Mouse (Mus musculus): ENCODE results near the gene Hoxb5. TPM values are rescaled to one million over a fixed set of nuclear protein-coding genes. Genes with fewer than 3 reads are reported as not detected.

The Hoxb5 gene
- polyA plus RNA-seq, 1 experiment from 2014 or later, result 0.67 TPM

GRCm38 (mm10) chr11:96352691-96353521, 49.8 kb downstream of the Hoxb5 start:
- Histone ChIP-seq H3K9ac (replicated peaks; ENCODE audit: low read length) (peak overlapping the region; percentile 62), H3K36me3 (replicated peaks; ENCODE audit: control insufficient read depth, insufficient read depth, low read depth, low read length) (no peaks in the 10 kb centered on the region), H3K27me3 (ENCODE audit: control insufficient read depth, insufficient read depth, low read length) (peaks cover 77% of the 10 kb centered on the region), H3K9me3 (replicated peaks; ENCODE audit: control insufficient read depth, low read length) (no peaks in the 10 kb centered on the region), H3K4me3 (ENCODE audit: low read depth, low read length) (peak overlapping the region; percentile 39), H3K4me1 (ENCODE audit: control insufficient read depth, insufficient read depth, low read length) (no peaks in the 10 kb centered on the region), H3K4me2 (ENCODE audit: low read depth, low read length) (peak overlapping the region; percentile 34), H3K27ac (replicated peaks; ENCODE audit: low read depth, low read length) (peak overlapping the region; percentile 72)
- ATAC-seq (replicated peaks; ENCODE audit: insufficient number of reproducible peaks, low FRiP score, low TSS enrichment, low read depth), result no peak
- under 1% methylated on average over 75 of the region's 75 CpGs for WGBS
- DNase-seq (ENCODE audit: low spot score), result no peak

DNA sequence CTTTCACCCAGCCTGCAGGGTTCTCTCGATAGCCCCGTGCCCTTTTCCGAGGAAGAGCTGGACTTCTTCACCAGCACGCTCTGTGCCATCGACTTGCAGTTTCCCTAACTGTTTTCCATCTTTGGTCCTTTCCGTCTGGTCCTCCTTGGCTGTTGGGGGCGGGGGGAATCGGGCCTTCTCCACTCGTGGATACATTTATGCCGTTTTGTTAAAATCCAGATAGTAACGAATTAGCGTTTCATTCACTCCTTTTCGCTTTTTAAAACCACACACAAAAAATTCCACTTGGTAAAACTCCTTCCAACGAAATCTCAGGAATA, 50.3 kb downstream of the Hoxb5 start:
- Histone ChIP-seq H3K4me2 (ENCODE audit: low read depth, low read length) (peak overlapping the region; percentile 34; the same call in 1 of the 2 replicates), H3K27me3 (ENCODE audit: control insufficient read depth, insufficient read depth, low read length) (peaks cover 75% of the 10 kb centered on the region), H3K36me3 (replicated peaks; ENCODE audit: control insufficient read depth, insufficient read depth, low read depth, low read length) (no peaks in the 10 kb centered on the region), H3K4me3 (ENCODE audit: low read depth, low read length) (peak overlapping the region; percentile 39), H3K27ac (replicated peaks; ENCODE audit: low read depth, low read length) (no peak overlapping the region; the same call in 1 of the 2 replicates), H3K9ac (replicated peaks; ENCODE audit: low read length) (peak overlapping the region; percentile 62), H3K4me1 (ENCODE audit: control insufficient read depth, insufficient read depth, low read length) (no peaks in the 10 kb centered on the region), H3K9me3 (replicated peaks; ENCODE audit: control insufficient read depth, low read length) (no peaks in the 10 kb centered on the region)
- ATAC-seq (replicated peaks; ENCODE audit: insufficient number of reproducible peaks, low FRiP score, low TSS enrichment, low read depth) (no peak), DNase-seq (ENCODE audit: low spot score) (no peak)
- under 1% methylated on average over 14 of the region's 14 CpGs for WGBS

- Histone ChIP-seq H3K27me3 (ENCODE audit: control insufficient read depth, insufficient read depth, low read length) (peaks cover 74% of the 10 kb centered on the region), H3K9ac (replicated peaks; ENCODE audit: low read length) (peak overlapping the region; percentile 58)
- ATAC-seq (replicated peaks; ENCODE audit: insufficient number of reproducible peaks, low FRiP score, low TSS enrichment, low read depth), result no peak
These were observed 50.8 kb downstream of the Hoxb5 start for GRCm38 (mm10) chr11:96353939-96354338.

GRCm38 (mm10) chr11:96354376-96354775, 51.2 kb downstream of the Hoxb5 start:
- Histone ChIP-seq H3K9me3 (replicated peaks; ENCODE audit: control insufficient read depth, low read length) (no peaks in the 10 kb centered on the region), H3K4me3 (ENCODE audit: low read depth, low read length) (peak overlapping the region; percentile 24), H3K4me1 (ENCODE audit: control insufficient read depth, insufficient read depth, low read length) (no peaks in the 10 kb centered on the region), H3K27me3 (ENCODE audit: control insufficient read depth, insufficient read depth, low read length) (peaks cover 69% of the 10 kb centered on the region), H3K9ac (replicated peaks; ENCODE audit: low read length) (peak overlapping the region; percentile 58), H3K36me3 (replicated peaks; ENCODE audit: control insufficient read depth, insufficient read depth, low read depth, low read length) (no peaks in the 10 kb centered on the region), H3K27ac (replicated peaks; ENCODE audit: low read depth, low read length) (0 out of 2 replicates have a peak overlapping the region, but pooled peaks have one; percentile 56), H3K4me2 (ENCODE audit: low read depth, low read length) (peak overlapping the region; percentile 47)
- ATAC-seq (replicated peaks; ENCODE audit: insufficient number of reproducible peaks, low FRiP score, low TSS enrichment, low read depth) (no peak), DNase-seq (ENCODE audit: low spot score) (peak; percentile 64)
- WGBS, result 2% methylated on average over 25 of the region's 25 CpGs

More at GRCm38 (mm10) chr11:96353939-96354338, 50.8 kb downstream of the Hoxb5 start:
- Histone ChIP-seq H3K4me3 (ENCODE audit: low read depth, low read length) (peak overlapping the region; percentile 24), H3K36me3 (replicated peaks; ENCODE audit: control insufficient read depth, insufficient read depth, low read depth, low read length) (no peaks in the 10 kb centered on the region), H3K27ac (replicated peaks; ENCODE audit: low read depth, low read length) (0 out of 2 replicates have a peak overlapping the region, but pooled peaks have one; percentile 56), H3K4me1 (ENCODE audit: control insufficient read depth, insufficient read depth, low read length) (no peaks in the 10 kb centered on the region), H3K9me3 (replicated peaks; ENCODE audit: control insufficient read depth, low read length) (no peaks in the 10 kb centered on the region), H3K4me2 (ENCODE audit: low read depth, low read length) (peak overlapping the region; percentile 47)
- WGBS, result 2% methylated on average over 8 of the region's 8 CpGs
- DNase-seq (ENCODE audit: low spot score), result no peak

DNA sequence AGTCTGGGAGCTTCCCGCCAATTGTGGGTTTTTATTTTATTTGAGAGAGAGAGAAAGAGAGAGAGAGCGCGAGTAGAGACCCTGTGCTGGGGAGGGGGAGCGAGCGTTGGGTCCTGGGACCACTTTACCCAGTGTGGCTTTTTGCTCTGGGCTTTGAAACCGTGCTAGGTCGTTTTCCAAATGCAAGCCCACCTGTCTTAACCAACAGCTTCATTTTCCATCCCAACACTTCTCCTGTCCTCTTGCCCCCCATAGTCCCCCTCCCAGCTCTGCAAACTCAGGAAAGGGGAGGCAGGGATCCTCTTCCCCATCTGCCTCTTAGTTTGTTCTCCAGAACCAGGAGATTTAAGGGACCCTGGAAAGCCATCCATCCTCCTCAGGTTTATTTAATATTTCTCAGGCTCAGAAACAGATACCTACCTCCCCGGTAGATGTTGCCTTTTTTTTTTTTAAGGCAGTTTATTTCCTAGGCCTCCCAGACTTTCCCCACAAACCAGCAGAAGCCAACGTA, 51.7 kb downstream of the Hoxb5 start:
- 4% methylated on average over 9 of the region's 9 CpGs for WGBS
- ATAC-seq (replicated peaks; ENCODE audit: insufficient number of reproducible peaks, low FRiP score, low TSS enrichment, low read depth) (no peak), DNase-seq (ENCODE audit: low spot score) (no peak)
- Histone ChIP-seq H3K4me2 (ENCODE audit: low read depth, low read length) (peak overlapping the region; percentile 47), H3K27me3 (ENCODE audit: control insufficient read depth, insufficient read depth, low read length) (peaks cover 64% of the 10 kb centered on the region), H3K4me3 (ENCODE audit: low read depth, low read length) (peak overlapping the region; percentile 24; the same call in 1 of the 2 replicates), H3K27ac (replicated peaks; ENCODE audit: low read depth, low read length) (no peak overlapping the region), H3K9ac (replicated peaks; ENCODE audit: low read length) (peak overlapping the region; percentile 58; the same call in 1 of the 2 replicates), H3K36me3 (replicated peaks; ENCODE audit: control insufficient read depth, insufficient read depth, low read depth, low read length) (no peaks in the 10 kb centered on the region), H3K4me1 (ENCODE audit: control insufficient read depth, insufficient read depth, low read length) (no peaks in the 10 kb centered on the region), H3K9me3 (replicated peaks; ENCODE audit: control insufficient read depth, low read length) (no peaks in the 10 kb centered on the region)

MicroRNAs within 50 kb of the gene (microRNA counts, 519-probe panel; counts per million panel counts)
- 3,714 counts per million, percentile 55 among the panel's probes with 10 or more counts for microRNA mmu-miR-10a
- 1,298 counts per million, percentile 4 among the panel's probes with 10 or more counts for microRNA mmu-miR-196a

Small RNA genes within 50 kb of the gene (microRNA-seq; reads per million reads assigned to microRNA genes)
- 1,861 reads per million, percentile 77 among the genes with 10 or more reads in this experiment for gene Mir10a (ENCODE audit: borderline number of aligned reads)
- not detected for gene Mir196a-1 (ENCODE audit: borderline number of aligned reads)

Other genes with a start within 250 kb of the Hoxb5 start
- 28.2 and 28.3 TPM in 2 replicates for gene Ube2z, start 237.9 kb upstream of the Hoxb5 start, polyA plus RNA-seq (2014; fragmentation: Nextera tagmentation; extraction: Ambion mirVana)
- gene Atp5g1, start 227.7 kb upstream of the Hoxb5 start, polyA plus RNA-seq (2014; fragmentation: Nextera tagmentation; extraction: Ambion mirVana), result 478 and 527 TPM in 2 replicates
- not detected in 2 replicates for gene Calcoco2, start 191.4 kb upstream of the Hoxb5 start, polyA plus RNA-seq (2014; fragmentation: Nextera tagmentation; extraction: Ambion mirVana)
- not detected in 2 replicates for gene Ttll6, start 169.6 kb upstream of the Hoxb5 start, polyA plus RNA-seq (2014; fragmentation: Nextera tagmentation; extraction: Ambion mirVana)
- gene Hoxb13, start 109.0 kb upstream of the Hoxb5 start, polyA plus RNA-seq (2014; fragmentation: Nextera tagmentation; extraction: Ambion mirVana), result not detected in 2 replicates
- 0.38 and 0.63 TPM in 2 replicates for gene Hoxb9, start 31.9 kb upstream of the Hoxb5 start, polyA plus RNA-seq (2014; fragmentation: Nextera tagmentation; extraction: Ambion mirVana)
- gene Hoxb8, start 21.4 kb upstream of the Hoxb5 start, polyA plus RNA-seq (2014; fragmentation: Nextera tagmentation; extraction: Ambion mirVana), result 0.40 and 0.63 TPM in 2 replicates
- 0.15 and 0.54 TPM in 2 replicates for gene Hoxb7, start 16.7 kb upstream of the Hoxb5 start, polyA plus RNA-seq (2014; fragmentation: Nextera tagmentation; extraction: Ambion mirVana)
- gene Hoxb6, start 10.9 kb upstream of the Hoxb5 start, polyA plus RNA-seq (2014; fragmentation: Nextera tagmentation; extraction: Ambion mirVana), result 0.73 and 1.2 TPM in 2 replicates
- 0.18 and 0.24 TPM in 2 replicates for gene Hoxb4, start 14.9 kb downstream of the Hoxb5 start, polyA plus RNA-seq (2014; fragmentation: Nextera tagmentation; extraction: Ambion mirVana)
- 0.65 and 0.79 TPM in 2 replicates for gene Hoxb3, start 20.0 kb downstream of the Hoxb5 start, polyA plus RNA-seq (2014; fragmentation: Nextera tagmentation; extraction: Ambion mirVana)
- 6.3 and 8.4 TPM in 2 replicates for gene Hoxb2, start 47.2 kb downstream of the Hoxb5 start, polyA plus RNA-seq (2014; fragmentation: Nextera tagmentation; extraction: Ambion mirVana)
- 0.26 and 0.97 TPM in 2 replicates for gene Hoxb1, start 62.4 kb downstream of the Hoxb5 start, polyA plus RNA-seq (2014; fragmentation: Nextera tagmentation; extraction: Ambion mirVana)
- 0.25 and 0.43 TPM in 2 replicates for gene Skap1, start 161.3 kb downstream of the Hoxb5 start, polyA plus RNA-seq (2014; fragmentation: Nextera tagmentation; extraction: Ambion mirVana)

Data from embryonic facial prominence, embryonic 11.5 days (tissue).